Mouse (Mus musculus) kidney, embryonic 14.5 days (tissue): ENCODE data around the gene Slc41a2. TPM values are rescaled to one million over a fixed set of nuclear protein-coding genes. Genes with fewer than 3 reads are reported as not detected.

Experiments used
- ATAC-seq: fragments of 200-750 bp; cut with Nextera tagmentation; 2 replicates; pipeline ENCODE4 v1.8.0; 2017; ENCODE audit warnings: moderate number of reproducible peaks, mild to moderate bottlenecking, moderate TSS enrichment, moderate library complexity; ENCODE audit not compliant: low FRiP score, low TSS enrichment
- H3K27ac ChIP-seq: fragments of 300-500 bp; sonication (generic); 2 replicates; pipeline ENCODE4 v1.5.1; 2014; ENCODE audit warnings: low read depth, mild to moderate bottlenecking, low read length, moderate library complexity, mixed read lengths
- H3K27me3 ChIP-seq: fragments of 300-500 bp; sonication (generic); 2 replicates; pipeline ENCODE4 v1.6.1; 2014; ENCODE audit warnings: mild to moderate bottlenecking, low read length; ENCODE audit not compliant: control insufficient read depth, insufficient read depth
- H3K36me3 ChIP-seq: fragments of 300-500 bp; sonication (generic); 2 replicates; pipeline ENCODE4 v1.6.1; 2014; ENCODE audit warnings: low read length, mixed read lengths; ENCODE audit not compliant: control insufficient read depth, insufficient read depth
- H3K4me1 ChIP-seq: fragments of 300-500 bp; sonication (generic); 2 replicates; pipeline ENCODE4 v1.6.1; 2014; ENCODE audit warnings: low read length, mixed read lengths; ENCODE audit not compliant: control insufficient read depth, insufficient read depth
- H3K4me2 ChIP-seq: fragments of 300-500 bp; sonication (generic); replicated peaks from 2 replicates; pipeline ENCODE4 v1.6.1; 2014; ENCODE audit warnings: low read depth, mild to moderate bottlenecking, low read length
- H3K4me3 ChIP-seq: fragments of 300-500 bp; sonication (generic); 2 replicates; pipeline ENCODE4 v1.5.1; 2014; ENCODE audit warnings: mild to moderate bottlenecking, low read length
- H3K9ac ChIP-seq: fragments of 300-500 bp; sonication (generic); 2 replicates; pipeline ENCODE4 v1.6.1; 2014; ENCODE audit warnings: low read depth, mild to moderate bottlenecking, low read length, moderate library complexity
- H3K9me3 ChIP-seq: fragments of 300-500 bp; sonication (generic); 2 replicates; pipeline ENCODE4 v1.6.1; 2016; ENCODE audit warnings: low read length; ENCODE audit not compliant: control insufficient read depth
- WGBS: fragments of 180-500 bp; shearing (Covaris S2); extraction: QIAGEN DNeasy Blood & Tissue Kit; methylation state at CpG from one replicate; pipeline ENCODE4 v1.1.7; 2014; 5-methylcytosine and 5-hydroxymethylcytosine counted together
- polyA plus RNA-seq: library from polyadenylated mRNA; unstranded; fragments of >200 nt; fragmentation: Nextera tagmentation; extraction: Ambion mirVana; gene quantifications from 2 replicates; pipeline ENCODE4 v1.2.1, GENCODE M21; 2014

The Slc41a2 gene
- polyA plus RNA-seq = 0.24 and 0.50 TPM in 2 replicates

- Histone ChIP-seq H3K4me1 (0 out of 2 replicates have a peak, but pooled peaks cover 6% of the 10 kb centered on the region), H3K9ac (peak within 1 kb of the TSS; percentile 55), H3K4me2 (peak within 1 kb of the TSS; percentile 98), H3K27ac (no peak within 1 kb of the TSS), H3K4me3 (peak within 1 kb of the TSS; percentile 58), H3K36me3 (no peaks in the 10 kb centered on the region), H3K9me3 (no peaks in the 10 kb centered on the region), H3K27me3 (peaks cover 43% of the 10 kb centered on the region)
- peak; percentile 80 for ATAC-seq
- under 1% methylated on average over 79 of the region's 102 CpGs for WGBS
Measured at GRCm38 (mm10) chr10:83337159-83337951, at the start of gene Slc41a2. Gene Slc41a2, minus strand, starts transcription at chr10:83337882.

- Histone ChIP-seq H3K4me3 (no peak overlapping the region), H3K4me1 (no peaks in the 10 kb centered on the region), H3K9ac (no peak overlapping the region), H3K27me3 (no peaks in the 10 kb centered on the region), H3K27ac (no peak overlapping the region), H3K4me2 (no peak overlapping the region), H3K36me3 (0 out of 2 replicates have a peak, but pooled peaks cover 5% of the 10 kb centered on the region), H3K9me3 (peaks cover 7% of the 10 kb centered on the region)
- 95% methylated on average over 7 of the region's 7 CpGs for WGBS
- no peak for ATAC-seq
Measured at GRCm38 (mm10) chr10:83385330-83385910, 47.7 kb upstream of the Slc41a2 start.

- Histone ChIP-seq H3K9ac (no peak overlapping the region), H3K4me2 (no peak overlapping the region), H3K36me3 (0 out of 2 replicates have a peak, but pooled peaks cover 5% of the 10 kb centered on the region), H3K27me3 (no peaks in the 10 kb centered on the region), H3K27ac (no peak overlapping the region), H3K4me1 (no peaks in the 10 kb centered on the region), H3K9me3 (peaks cover 11% of the 10 kb centered on the region), H3K4me3 (no peak overlapping the region)
- ATAC-seq = no peak
- 93% methylated on average over 8 of the region's 8 CpGs for WGBS
Measured at GRCm38 (mm10) chr10:83384456-83385215, 47.0 kb upstream of the Slc41a2 start.

GRCm38 (mm10) chr10:83383863-83384262 lies 46.2 kb upstream of the Slc41a2 start:
- H3K4me2 ChIP-seq = no peak overlapping the region
- H3K27me3 ChIP-seq = no peaks in the 10 kb centered on the region
- ATAC-seq = no peak
- no peak overlapping the region for H3K4me3 ChIP-seq
- 93% methylated on average over 13 of the region's 13 CpGs for WGBS
- no peak overlapping the region for H3K27ac ChIP-seq
- H3K4me1 ChIP-seq = no peaks in the 10 kb centered on the region
- 0 out of 2 replicates have a peak, but pooled peaks cover 5% of the 10 kb centered on the region for H3K36me3 ChIP-seq
- peaks cover 11% of the 10 kb centered on the region for H3K9me3 ChIP-seq
- H3K9ac ChIP-seq = no peak overlapping the region

- WGBS = 60% methylated on average over 2 of the region's 2 CpGs
- Histone ChIP-seq H3K27ac (no peak overlapping the region), H3K36me3 (0 out of 2 replicates have a peak, but pooled peaks cover 5% of the 10 kb centered on the region), H3K4me2 (no peak overlapping the region), H3K9me3 (peaks cover 11% of the 10 kb centered on the region), H3K4me3 (no peak overlapping the region), H3K27me3 (no peaks in the 10 kb centered on the region), H3K4me1 (no peaks in the 10 kb centered on the region), H3K9ac (no peak overlapping the region)
- no peak for ATAC-seq
Measured at GRCm38 (mm10) chr10:83382988-83383387, 45.3 kb upstream of the Slc41a2 start.

- Histone ChIP-seq H3K36me3 (0 out of 2 replicates have a peak, but pooled peaks cover 5% of the 10 kb centered on the region), H3K27me3 (no peaks in the 10 kb centered on the region), H3K4me3 (no peak overlapping the region), H3K9ac (no peak overlapping the region), H3K4me2 (no peak overlapping the region), H3K4me1 (no peaks in the 10 kb centered on the region), H3K9me3 (peaks cover 11% of the 10 kb centered on the region), H3K27ac (no peak overlapping the region)
- 81% methylated on average over 4 of the region's 4 CpGs for WGBS
- no peak for ATAC-seq
Measured at GRCm38 (mm10) chr10:83382528-83382927, 44.8 kb upstream of the Slc41a2 start.

- Histone ChIP-seq H3K36me3 (0 out of 2 replicates have a peak, but pooled peaks cover 5% of the 10 kb centered on the region), H3K9me3 (peaks cover 11% of the 10 kb centered on the region)
Measured at GRCm38 (mm10) chr10:83380501-83380900, 42.8 kb upstream of the Slc41a2 start.

GRCm38 (mm10) chr10:83378083-83378833 lies 40.6 kb upstream of the Slc41a2 start:
- H3K27me3 ChIP-seq = no peaks in the 10 kb centered on the region
- ATAC-seq = no peak
- no peak overlapping the region for H3K27ac ChIP-seq
- 81% methylated on average over 9 of the region's 9 CpGs for WGBS
- no peak overlapping the region for H3K4me3 ChIP-seq
- H3K9ac ChIP-seq = no peak overlapping the region
- no peak overlapping the region for H3K4me2 ChIP-seq
- H3K9me3 ChIP-seq = peaks cover 11% of the 10 kb centered on the region
- H3K36me3 ChIP-seq = peaks cover 10% of the 10 kb centered on the region; the same call in 1 of the 2 replicates
- no peaks in the 10 kb centered on the region for H3K4me1 ChIP-seq

More at GRCm38 (mm10) chr10:83380501-83380900, 42.8 kb upstream of the Slc41a2 start:
- WGBS = 94% methylated on average over 2 of the region's 2 CpGs
- Histone ChIP-seq H3K27ac (no peak overlapping the region), H3K27me3 (no peaks in the 10 kb centered on the region), H3K9ac (no peak overlapping the region), H3K4me1 (no peaks in the 10 kb centered on the region), H3K4me2 (no peak overlapping the region), H3K4me3 (no peak overlapping the region)
- no peak for ATAC-seq
